Mouse (Mus musculus): ENCODE data around the gene Lrrc3c. TPM values are rescaled to one million over a fixed set of nuclear protein-coding genes. Genes with fewer than 3 reads are reported as not detected.

The Lrrc3c gene
- polyA plus RNA-seq (2015; fragmentation: Nextera tagmentation; extraction: Ambion mirVana) = not detected in 2 replicates

DNA sequence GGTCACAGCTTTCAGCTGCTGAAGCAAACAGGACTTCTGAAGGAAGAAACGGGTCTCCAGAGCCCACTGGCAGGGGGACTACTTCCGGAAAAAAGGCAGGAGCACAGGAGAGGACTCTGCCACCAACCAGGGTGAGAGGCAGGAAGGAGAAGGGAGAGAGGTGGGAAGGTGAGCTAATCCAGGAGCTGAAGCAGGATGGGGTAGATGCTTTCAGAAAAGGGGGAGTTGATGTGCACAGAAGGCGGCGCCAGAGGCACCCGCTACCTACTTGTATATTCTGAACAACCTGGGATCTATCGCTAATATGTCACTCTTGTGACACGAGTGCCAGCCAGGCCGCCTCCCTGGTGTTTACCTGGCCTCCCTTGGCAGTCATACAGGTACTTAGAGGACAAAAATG lies at the start of gene Lrrc3c:
Lrrc3c (plus strand) TSS at position 301 of the 400 bp plus-strand sequence.
- Histone ChIP-seq H3K4me3 (no peak within 1 kb of the TSS), H3K9ac (no peak within 1 kb of the TSS), H3K27me3 (peaks cover 39% of the 10 kb centered on the region), H3K27ac (no peak within 1 kb of the TSS), H3K4me2 (peak within 1 kb of the TSS; percentile 18; the same call in 1 of the 2 replicates), H3K9me3 (no peaks in the 10 kb centered on the region), H3K36me3 (no peaks in the 10 kb centered on the region), H3K4me1 (peaks cover 16% of the 10 kb centered on the region; the same call in 1 of the 2 replicates)
- WGBS = 72% methylated on average over 8 of the region's 8 CpGs
- ATAC-seq (ENCODE audit: borderline replicate concordance, extremely low read depth, low FRiP score, low TSS enrichment) = no peak

- Histone ChIP-seq H3K9me3 (no peaks in the 10 kb centered on the region), H3K4me3 (no peak overlapping the region), H3K27me3 (peaks cover 65% of the 10 kb centered on the region), H3K36me3 (no peaks in the 10 kb centered on the region), H3K9ac (no peak overlapping the region), H3K4me2 (no peak overlapping the region), H3K27ac (no peak overlapping the region), H3K4me1 (peaks cover 13% of the 10 kb centered on the region)
- ATAC-seq (ENCODE audit: borderline replicate concordance, extremely low read depth, low FRiP score, low TSS enrichment) = no peak
- WGBS = 58% methylated on average over 4 of the region's 4 CpGs
Measured at GRCm38 (mm10) chr11:98549363-98549762, 48.7 kb upstream of the Lrrc3c start.

- no peaks in the 10 kb centered on the region for H3K9me3 ChIP-seq
- no peaks in the 10 kb centered on the region for H3K36me3 ChIP-seq
- peak overlapping the region; percentile 78 for H3K4me3 ChIP-seq
- H3K4me1 ChIP-seq = peaks cover 10% of the 10 kb centered on the region
- peak overlapping the region; percentile 78 for H3K4me2 ChIP-seq
- 0 out of 2 replicates have a peak, but pooled peaks have one; percentile 1 for ATAC-seq (ENCODE audit: borderline replicate concordance, extremely low read depth, low FRiP score, low TSS enrichment)
- H3K27ac ChIP-seq = no peak overlapping the region
- H3K9ac ChIP-seq = peak overlapping the region; percentile 62
- 17% methylated on average over 20 of the region's 20 CpGs for WGBS
- peaks cover 57% of the 10 kb centered on the region for H3K27me3 ChIP-seq
Measured at GRCm38 (mm10) chr11:98550311-98550974, 47.6 kb upstream of the Lrrc3c start.

DNA sequence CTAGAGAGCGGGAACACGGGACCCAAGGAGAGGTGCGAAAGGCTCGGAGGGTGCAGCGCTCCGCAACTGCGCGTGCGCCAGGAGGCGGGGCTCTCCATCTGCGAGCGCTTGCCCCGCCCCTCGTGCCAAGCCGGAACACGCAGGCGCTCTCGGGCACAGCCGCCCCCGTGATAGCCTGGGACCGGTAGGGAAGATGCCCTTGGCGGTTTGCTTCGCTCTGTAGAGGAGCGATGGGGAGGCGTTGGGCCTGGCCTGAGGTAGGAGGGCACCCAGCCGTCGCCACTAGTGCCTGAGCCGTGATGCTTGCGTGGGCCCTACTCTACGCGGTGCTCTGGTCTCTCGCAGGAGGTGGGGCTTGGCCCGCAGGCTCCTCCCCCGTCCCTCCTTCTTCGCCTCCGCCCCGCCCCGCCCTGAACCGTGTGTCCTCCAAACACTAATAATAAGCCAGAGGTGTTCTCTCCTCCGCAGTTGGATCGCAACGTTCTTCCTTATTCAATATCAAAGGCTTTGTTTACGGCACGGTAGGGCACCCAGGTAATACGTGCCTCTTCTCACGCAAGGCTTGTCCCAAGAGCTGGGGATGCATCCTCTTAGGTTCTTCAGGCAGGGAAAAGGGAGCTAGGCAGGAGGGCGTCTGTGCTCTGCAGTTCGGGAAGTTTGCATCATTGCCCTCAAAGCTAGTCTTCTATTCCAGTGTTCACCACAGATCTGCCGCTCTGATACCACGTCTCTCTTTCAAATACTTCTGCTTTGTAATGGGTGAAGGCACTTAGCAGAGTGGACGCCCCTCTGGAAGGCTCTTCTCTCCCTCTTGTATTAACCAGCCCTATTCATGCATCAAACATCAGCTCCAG lies 46.9 kb upstream of the Lrrc3c start, which contains the start of gene Zpbp2:
Zpbp2 (plus strand) TSS at position 123 of the 854 bp plus-strand sequence.
- under 1% methylated on average over 49 of the region's 51 CpGs for WGBS
- H3K9me3 ChIP-seq = no peaks in the 10 kb centered on the region

DNA sequence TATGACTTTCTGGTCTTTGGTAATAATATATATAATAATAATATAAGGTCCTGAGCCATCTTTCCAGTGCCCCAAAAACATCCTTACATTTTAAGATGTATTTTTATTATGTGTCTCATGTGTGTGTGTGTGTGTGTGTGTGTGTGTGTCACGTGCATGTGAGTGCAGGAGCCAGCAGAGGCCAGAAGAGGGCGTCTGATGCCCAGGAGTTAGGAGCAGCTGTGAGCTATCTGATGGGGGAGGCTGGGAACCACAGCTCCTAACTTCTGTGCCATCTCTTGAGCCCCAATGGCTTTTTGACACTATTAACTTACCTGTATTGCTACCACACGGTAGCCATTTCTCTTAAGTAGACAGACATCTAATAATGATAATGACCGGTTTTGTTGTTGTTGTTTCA lies 44.1 kb upstream of the Lrrc3c start:
- 84% methylated on average over 4 of the region's 4 CpGs for WGBS
- Histone ChIP-seq H3K4me1 (peaks cover 6% of the 10 kb centered on the region), H3K9ac (no peak overlapping the region)

More for the DNA sequence above, 46.9 kb upstream of the Lrrc3c start, which contains the start of gene Zpbp2:
- ATAC-seq (ENCODE audit: borderline replicate concordance, extremely low read depth, low FRiP score, low TSS enrichment) = peak; percentile 98
- H3K27ac ChIP-seq = peak within 1 kb of the TSS; percentile 54; the same call in 1 of the 2 replicates
- H3K9ac ChIP-seq = peak within 1 kb of the TSS; percentile 62
- peaks cover 6% of the 10 kb centered on the region for H3K4me1 ChIP-seq
- no peaks in the 10 kb centered on the region for H3K36me3 ChIP-seq
- peaks cover 49% of the 10 kb centered on the region for H3K27me3 ChIP-seq
- H3K4me2 ChIP-seq = peak within 1 kb of the TSS; percentile 78
- peak within 1 kb of the TSS; percentile 78 for H3K4me3 ChIP-seq

DNA sequence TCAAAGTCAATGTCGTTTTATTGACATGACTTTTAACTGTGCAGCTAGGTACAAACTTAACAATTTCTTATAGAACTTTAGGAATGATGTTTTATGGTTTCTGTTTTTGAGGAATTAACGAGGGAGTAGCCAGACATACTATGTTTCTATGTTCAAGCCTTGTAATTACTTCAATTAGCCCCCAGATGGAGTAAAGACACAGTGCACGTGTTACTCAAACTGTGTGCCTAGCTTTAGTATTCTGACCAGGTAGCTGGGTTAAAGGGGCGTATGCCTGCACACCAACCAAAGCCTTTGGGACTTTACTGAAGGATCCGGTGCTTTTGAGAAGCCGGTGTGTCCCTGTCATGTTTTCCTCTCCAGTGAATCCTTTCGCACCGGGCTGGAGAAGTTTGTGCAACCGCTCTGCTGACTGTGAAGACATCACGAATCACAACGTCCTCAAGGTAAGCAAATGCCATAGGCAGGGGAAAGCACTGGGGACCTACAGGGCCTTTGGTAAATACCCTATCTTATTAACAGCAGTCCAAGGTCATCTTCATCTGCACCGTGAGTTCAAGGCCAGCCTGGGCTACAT lies 42.9 kb upstream of the Lrrc3c start:
- H3K27me3 ChIP-seq = peaks cover 17% of the 10 kb centered on the region
- H3K36me3 ChIP-seq = no peaks in the 10 kb centered on the region
- ATAC-seq (ENCODE audit: borderline replicate concordance, extremely low read depth, low FRiP score, low TSS enrichment) = no peak
- peaks cover 6% of the 10 kb centered on the region for H3K4me1 ChIP-seq
- no peak overlapping the region for H3K9ac ChIP-seq
- H3K27ac ChIP-seq = no peak overlapping the region
- H3K9me3 ChIP-seq = no peaks in the 10 kb centered on the region
- no peak overlapping the region for H3K4me3 ChIP-seq
- 63% methylated on average over 12 of the region's 12 CpGs for WGBS
- H3K4me2 ChIP-seq = no peak overlapping the region

More for the DNA sequence above, 44.1 kb upstream of the Lrrc3c start:
- H3K4me2 ChIP-seq = no peak overlapping the region
- no peak overlapping the region for H3K27ac ChIP-seq
- H3K9me3 ChIP-seq = no peaks in the 10 kb centered on the region
- H3K27me3 ChIP-seq = peaks cover 25% of the 10 kb centered on the region
- H3K4me3 ChIP-seq = no peak overlapping the region
- no peak for ATAC-seq (ENCODE audit: borderline replicate concordance, extremely low read depth, low FRiP score, low TSS enrichment)
- H3K36me3 ChIP-seq = no peaks in the 10 kb centered on the region

GRCm38 (mm10) chr11:98560942-98561341 lies 37.1 kb upstream of the Lrrc3c start:
- no peak overlapping the region for H3K27ac ChIP-seq

GRCm38 (mm10) chr11:98563025-98563424 lies 35.1 kb upstream of the Lrrc3c start:
- H3K4me1 ChIP-seq = no peaks in the 10 kb centered on the region
- no peaks in the 10 kb centered on the region for H3K9me3 ChIP-seq
- H3K9ac ChIP-seq = no peak overlapping the region
- H3K27ac ChIP-seq = no peak overlapping the region
- WGBS = 77% methylated on average over 3 of the region's 3 CpGs
- peaks cover 13% of the 10 kb centered on the region for H3K27me3 ChIP-seq
- H3K4me3 ChIP-seq = no peak overlapping the region
- no peak for ATAC-seq (ENCODE audit: borderline replicate concordance, extremely low read depth, low FRiP score, low TSS enrichment)
- no peak overlapping the region for H3K4me2 ChIP-seq
- H3K36me3 ChIP-seq = no peaks in the 10 kb centered on the region

More at GRCm38 (mm10) chr11:98560942-98561341, 37.1 kb upstream of the Lrrc3c start:
- ATAC-seq (ENCODE audit: borderline replicate concordance, extremely low read depth, low FRiP score, low TSS enrichment) = no peak
- Histone ChIP-seq H3K9ac (no peak overlapping the region), H3K27me3 (peaks cover 14% of the 10 kb centered on the region), H3K36me3 (no peaks in the 10 kb centered on the region), H3K4me2 (no peak overlapping the region), H3K9me3 (no peaks in the 10 kb centered on the region), H3K4me1 (no peaks in the 10 kb centered on the region), H3K4me3 (no peak overlapping the region)
- WGBS = 16% methylated on average over 7 of the region's 7 CpGs

- no peak for ATAC-seq (ENCODE audit: borderline replicate concordance, extremely low read depth, low FRiP score, low TSS enrichment)
- Histone ChIP-seq H3K36me3 (no peaks in the 10 kb centered on the region), H3K27ac (no peak overlapping the region), H3K9ac (no peak overlapping the region), H3K9me3 (no peaks in the 10 kb centered on the region), H3K4me3 (no peak overlapping the region), H3K4me2 (no peak overlapping the region), H3K27me3 (peaks cover 10% of the 10 kb centered on the region), H3K4me1 (no peaks in the 10 kb centered on the region)
- 44% methylated on average over 13 of the region's 13 CpGs for WGBS
Measured at GRCm38 (mm10) chr11:98563921-98564414, 34.1 kb upstream of the Lrrc3c start.

DNA sequence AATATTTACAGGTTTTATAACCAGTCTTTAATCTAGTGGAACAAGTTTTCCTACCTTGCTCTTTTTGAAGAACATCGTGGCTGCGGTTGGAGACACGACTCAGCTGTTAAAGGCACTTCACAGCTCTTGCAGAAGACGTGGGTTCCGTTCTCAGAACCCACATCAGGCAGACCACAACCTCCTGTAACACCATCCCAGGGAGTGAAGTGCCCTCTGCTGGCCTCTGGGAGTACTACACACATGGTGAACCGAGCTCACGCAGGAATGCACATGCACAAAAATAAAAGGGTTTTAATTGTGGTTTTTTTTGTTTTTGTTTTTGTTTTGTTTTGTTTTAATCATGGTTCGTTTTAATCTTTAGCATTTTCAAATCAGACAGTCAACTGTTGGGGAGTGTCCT lies 29.8 kb upstream of the Lrrc3c start:
- 78% methylated on average over 8 of the region's 8 CpGs for WGBS

DNA sequence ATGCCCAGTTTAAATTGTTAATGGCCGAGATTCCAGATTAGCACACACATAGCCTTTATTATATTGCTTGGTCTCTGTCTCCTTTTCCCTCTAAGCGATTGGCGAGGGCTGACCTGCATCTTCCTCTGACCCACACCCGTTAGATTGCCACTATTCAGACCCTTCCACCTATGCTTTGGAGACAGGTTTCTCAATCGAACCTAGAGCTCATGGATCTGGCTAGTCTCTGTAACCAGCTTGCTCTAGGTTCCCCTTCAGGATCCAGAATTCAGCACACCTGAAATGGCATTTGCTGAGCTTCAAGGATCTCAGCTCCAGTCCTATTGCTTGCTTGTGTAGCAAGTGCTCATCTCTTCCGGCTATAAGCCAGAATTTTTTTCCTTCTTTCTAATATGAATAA lies 28.6 kb upstream of the Lrrc3c start:
- H3K4me2 ChIP-seq = no peak overlapping the region
- 71% methylated on average over 6 of the region's 6 CpGs for WGBS
- no peaks in the 10 kb centered on the region for H3K9me3 ChIP-seq
- H3K4me1 ChIP-seq = no peaks in the 10 kb centered on the region
- H3K36me3 ChIP-seq = no peaks in the 10 kb centered on the region
- no peak overlapping the region for H3K27ac ChIP-seq
- ATAC-seq (ENCODE audit: borderline replicate concordance, extremely low read depth, low FRiP score, low TSS enrichment) = no peak
- H3K9ac ChIP-seq = no peak overlapping the region
- H3K4me3 ChIP-seq = no peak overlapping the region
- H3K27me3 ChIP-seq = no peaks in the 10 kb centered on the region

More for the DNA sequence above, 29.8 kb upstream of the Lrrc3c start:
- Histone ChIP-seq H3K4me2 (no peak overlapping the region), H3K27ac (no peak overlapping the region), H3K9me3 (no peaks in the 10 kb centered on the region), H3K4me1 (no peaks in the 10 kb centered on the region), H3K9ac (no peak overlapping the region), H3K4me3 (no peak overlapping the region), H3K27me3 (no peaks in the 10 kb centered on the region), H3K36me3 (no peaks in the 10 kb centered on the region)
- no peak for ATAC-seq (ENCODE audit: borderline replicate concordance, extremely low read depth, low FRiP score, low TSS enrichment)

All from lung, embryonic 15.5 days (tissue).